Mouse (Mus musculus): ENCODE results near the gene Slc25a35. TPM values are rescaled to one million over a fixed set of nuclear protein-coding genes. Genes with fewer than 3 reads are reported as not detected.

Slc25a35 gene
- total and polyA plus RNA-seq, 3 experiments, result 0.83 to 1.6 TPM; not detected in 1

DNA sequence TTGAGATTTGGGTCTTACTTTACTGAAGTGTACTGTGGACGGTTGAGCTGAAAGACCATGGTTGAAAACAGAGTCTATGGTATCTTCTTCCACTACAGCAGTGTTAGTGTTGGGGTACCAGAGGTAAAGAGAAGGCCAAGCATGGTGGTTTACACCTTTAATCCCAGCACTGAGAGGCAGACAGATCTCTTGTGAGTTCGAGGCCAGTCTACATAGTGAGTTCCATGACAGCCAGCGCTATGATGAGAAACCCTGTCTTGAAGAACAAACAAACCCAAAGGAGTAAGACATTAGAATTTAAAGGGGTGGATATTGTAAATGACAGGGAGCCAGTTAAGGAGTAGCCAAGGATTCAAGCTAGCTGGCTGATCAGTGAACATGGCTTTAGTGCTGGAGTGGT, 48.8 kb downstream of the Slc25a35 start:
- Histone ChIP-seq H3K4me3 (replicated peaks in 1 of 3; ENCODE audit: low read depth in 2 of 3, low read length in 2 of 3, poor library complexity in 1 of 3) (peak overlapping the region; percentile 66 to 80 (median 70)), H3K9me3 (replicated peaks; ENCODE audit: low read length) (no peaks in the 10 kb centered on the region), H3K79me2 (replicated peaks; ENCODE audit: control insufficient read depth, extremely low read depth, insufficient read depth, poor library complexity, severe bottlenecking) (peaks cover 18% of the 10 kb centered on the region), H3K27ac (ENCODE audit: insufficient read depth, low read depth) (peak overlapping the region; percentile 49), H3K4me2 (ENCODE audit: insufficient read depth, low read depth, poor library complexity, severe bottlenecking) (peak overlapping the region; percentile 69), H3K36me3 (replicated peaks in 1 of 2; ENCODE audit: control insufficient read depth in 1 of 2, insufficient read depth in 1 of 2, low read length in 1 of 2) (peaks cover 8 to 20% of the 10 kb centered on the region in 2 experiments), H3K9ac (ENCODE audit: insufficient read depth, low read depth) (peak overlapping the region; percentile 97), H3K27me3 (replicated peaks) (no peaks in the 10 kb centered on the region), H3K4me1 (ENCODE audit: control insufficient read depth in 1 of 2, insufficient read depth in 2 of 2) (peaks cover 5 to 28% of the 10 kb centered on the region in 2 experiments; a peak in 3 of 4 replicates)
- TF ChIP-seq CHD1 (IDR thresholded peaks at IDR 0.05; ENCODE audit: low read depth, low read length) (0 out of 2 replicates have a peak, but pooled peaks have one; percentile 13), TBP (conservative IDR thresholded peaks at IDR 0.05; ENCODE audit: low read depth, low read length) (0 out of 2 replicates have a peak, but pooled peaks have one; percentile 30), NRF1 (IDR thresholded peaks at IDR 0.05; ENCODE audit: low read depth, low read length) (no peak), PAX5 (IDR thresholded peaks at IDR 0.05; ENCODE audit: low read length) (no peak), MYC (IDR thresholded peaks at IDR 0.05; ENCODE audit: low read depth, low read length) (no peak; the same call in 1 of the 2 replicates), SMC3 (IDR thresholded peaks at IDR 0.05; ENCODE audit: low read depth, low read length) (no peak), MEF2A (IDR thresholded peaks at IDR 0.05; ENCODE audit: borderline replicate concordance, low read depth, low read length) (no peak), CHD2 (IDR thresholded peaks at IDR 0.05; ENCODE audit: low read length) (no peak)
- peak; percentile 52 for DNase-seq (ENCODE audit: extremely low read depth)
- dilution Hi-C loops (cut with MboI; ENCODE audit: extremely low pct_ligation_motif_present, extremely low pct_unique_long_range_greater_than_20kb, low sequenced_read_pairs), result no loop called here
- in situ Hi-C loops (cut with MboI; ENCODE audit: low pct_ligation_motif_present, low pct_unique_long_range_greater_than_20kb, low sequenced_read_pairs), result no loop called here

- Histone ChIP-seq H3K79me2 (replicated peaks; ENCODE audit: control insufficient read depth, extremely low read depth, insufficient read depth, poor library complexity, severe bottlenecking) (peaks cover 18% of the 10 kb centered on the region), H3K27ac (ENCODE audit: insufficient read depth, low read depth) (no peak overlapping the region), H3K4me3 (replicated peaks in 1 of 3; ENCODE audit: low read depth in 2 of 3, low read length in 2 of 3, poor library complexity in 1 of 3) (no peak overlapping the region), H3K36me3 (replicated peaks in 1 of 2; ENCODE audit: control insufficient read depth in 1 of 2, insufficient read depth in 1 of 2, low read length in 1 of 2) (peaks cover 40 to 59% of the 10 kb centered on the region in 2 experiments), H3K9ac (ENCODE audit: insufficient read depth, low read depth) (no peak overlapping the region), H3K9me3 (replicated peaks; ENCODE audit: low read length) (no peaks in the 10 kb centered on the region), H3K4me2 (ENCODE audit: insufficient read depth, low read depth, poor library complexity, severe bottlenecking) (no peak overlapping the region), H3K4me1 (ENCODE audit: control insufficient read depth in 1 of 2, insufficient read depth in 2 of 2) (peaks cover 5 to 21% of the 10 kb centered on the region in 2 experiments; a peak in 3 of 4 replicates), H3K27me3 (replicated peaks) (no peaks in the 10 kb centered on the region)
- DNase-seq (ENCODE audit: extremely low read depth), result no peak
- in situ Hi-C loops (cut with MboI; ENCODE audit: low pct_ligation_motif_present, low pct_unique_long_range_greater_than_20kb, low sequenced_read_pairs), result no loop called here
- dilution Hi-C loops (cut with MboI; ENCODE audit: extremely low pct_ligation_motif_present, extremely low pct_unique_long_range_greater_than_20kb, low sequenced_read_pairs), result no loop called here
- peak; percentile 84 for TF ChIP-seq TBP (conservative IDR thresholded peaks at IDR 0.05; ENCODE audit: low read depth, low read length)
- TF ChIP-seq POLR2A (IDR thresholded peaks at IDR 0.05; ENCODE audit: low read depth, low read length), result no peak
- TF ChIP-seq TCF12 (IDR thresholded peaks at IDR 0.05; ENCODE audit: low read depth, low read length), result no peak
- no peak for TF ChIP-seq MXI1 (IDR thresholded peaks at IDR 0.05; ENCODE audit: low read depth, low read length)
- no peak for TF ChIP-seq POLR2AphosphoS2 (IDR thresholded peaks at IDR 0.05; ENCODE audit: low read depth, low read length)
- no peak for TF ChIP-seq UBTF (IDR thresholded peaks at IDR 0.05; ENCODE audit: low read depth, low read length)
- no peak for TF ChIP-seq USF2 (conservative IDR thresholded peaks at IDR 0.05; ENCODE audit: low read depth, low read length)
- TF ChIP-seq RAD21 (IDR thresholded peaks at IDR 0.05; ENCODE audit: low read depth, low read length), result no peak
Measured at GRCm38 (mm10) chr11:69020691-69021090, 52.8 kb downstream of the Slc25a35 start.

Other genes with a start within 250 kb of the Slc25a35 start
- gene Ndel1, start 96.3 kb upstream of the Slc25a35 start, total RNA-seq (2012; rRNA removed), result 30.3 and 31.1 TPM in 2 replicates
- 46.9 and 47.0 TPM in 2 replicates for gene Ndel1, start 96.3 kb upstream of the Slc25a35 start, total RNA-seq (2014; rRNA removed)
- 35.2 and 54.4 TPM in 2 replicates for gene Ndel1, start 96.3 kb upstream of the Slc25a35 start, polyA plus RNA-seq (2012; ENCODE audit: insufficient read length, low read depth)
- not detected in 2 replicates for gene Rnf222, start 79.6 kb upstream of the Slc25a35 start, total RNA-seq (2012; rRNA removed)
- not detected in 2 replicates for gene Rnf222, start 79.6 kb upstream of the Slc25a35 start, total RNA-seq (2014; rRNA removed)
- not detected in 2 replicates for gene Rnf222, start 79.6 kb upstream of the Slc25a35 start, polyA plus RNA-seq (2012; ENCODE audit: insufficient read length, low read depth)
- gene Rpl26, start 66.5 kb upstream of the Slc25a35 start, total RNA-seq (2012; rRNA removed), result 6,137 and 6,551 TPM in 2 replicates
- 6,202 and 6,508 TPM in 2 replicates for gene Rpl26, start 66.5 kb upstream of the Slc25a35 start, total RNA-seq (2014; rRNA removed)
- 3,408 and 4,622 TPM in 2 replicates for gene Rpl26, start 66.5 kb upstream of the Slc25a35 start, polyA plus RNA-seq (2012; ENCODE audit: insufficient read length, low read depth)
- gene Odf4, start 41.0 kb upstream of the Slc25a35 start, total RNA-seq (2012; rRNA removed), result not detected in 2 replicates
- not detected in 2 replicates for gene Odf4, start 41.0 kb upstream of the Slc25a35 start, total RNA-seq (2014; rRNA removed)
- gene Odf4, start 41.0 kb upstream of the Slc25a35 start, polyA plus RNA-seq (2012; ENCODE audit: insufficient read length, low read depth), result not detected in 2 replicates
- 0.04 TPM in 1 of 2 replicates, not detected in the other for gene Arhgef15, start 10.7 kb upstream of the Slc25a35 start, total RNA-seq (2012; rRNA removed)
- not detected in 2 replicates for gene Arhgef15, start 10.7 kb upstream of the Slc25a35 start, total RNA-seq (2014; rRNA removed)
- 0.12 TPM in 1 of 2 replicates, not detected in the other for gene Arhgef15, start 10.7 kb upstream of the Slc25a35 start, polyA plus RNA-seq (2012; ENCODE audit: insufficient read length, low read depth)
- gene Rangrf, start 7.1 kb downstream of the Slc25a35 start, total RNA-seq (2012; rRNA removed), result 106 and 160 TPM in 2 replicates
- 154 and 158 TPM in 2 replicates for gene Rangrf, start 7.1 kb downstream of the Slc25a35 start, total RNA-seq (2014; rRNA removed)
- 95.5 and 111 TPM in 2 replicates for gene Rangrf, start 7.1 kb downstream of the Slc25a35 start, polyA plus RNA-seq (2012; ENCODE audit: insufficient read length, low read depth)
- gene Pfas, start 40.3 kb downstream of the Slc25a35 start, total RNA-seq (2012; rRNA removed), result 110 and 132 TPM in 2 replicates
- 61.9 and 65.0 TPM in 2 replicates for gene Pfas, start 40.3 kb downstream of the Slc25a35 start, total RNA-seq (2014; rRNA removed)
- 66.5 and 72.9 TPM in 2 replicates for gene Pfas, start 40.3 kb downstream of the Slc25a35 start, polyA plus RNA-seq (2012; ENCODE audit: insufficient read length, low read depth)
- gene Ctc1, start 47.8 kb downstream of the Slc25a35 start, total RNA-seq (2012; rRNA removed), result 40.1 and 44.8 TPM in 2 replicates
- gene Ctc1, start 47.8 kb downstream of the Slc25a35 start, total RNA-seq (2014; rRNA removed), result 20.5 and 22.7 TPM in 2 replicates
- gene Ctc1, start 47.8 kb downstream of the Slc25a35 start, polyA plus RNA-seq (2012; ENCODE audit: insufficient read length, low read depth), result 44.1 and 69.8 TPM in 2 replicates
- gene Aurkb, start 77.5 kb downstream of the Slc25a35 start, total RNA-seq (2012; rRNA removed), result 170 and 177 TPM in 2 replicates
- gene Aurkb, start 77.5 kb downstream of the Slc25a35 start, total RNA-seq (2014; rRNA removed), result 181 and 190 TPM in 2 replicates
- gene Aurkb, start 77.5 kb downstream of the Slc25a35 start, polyA plus RNA-seq (2012; ENCODE audit: insufficient read length, low read depth), result 178 and 200 TPM in 2 replicates
- 9.7 and 11.1 TPM in 2 replicates for gene Borcs6, start 91.6 kb downstream of the Slc25a35 start, total RNA-seq (2012; rRNA removed)
- gene Borcs6, start 91.6 kb downstream of the Slc25a35 start, total RNA-seq (2014; rRNA removed), result 5.1 and 7.3 TPM in 2 replicates
- gene Borcs6, start 91.6 kb downstream of the Slc25a35 start, polyA plus RNA-seq (2012; ENCODE audit: insufficient read length, low read depth), result 5.4 and 6.2 TPM in 2 replicates
- gene Tmem107, start 102.7 kb downstream of the Slc25a35 start, total RNA-seq (2012; rRNA removed), result 24.4 and 30.1 TPM in 2 replicates
- gene Tmem107, start 102.7 kb downstream of the Slc25a35 start, total RNA-seq (2014; rRNA removed), result 20.3 and 31.3 TPM in 2 replicates
- 13.4 and 22.6 TPM in 2 replicates for gene Tmem107, start 102.7 kb downstream of the Slc25a35 start, polyA plus RNA-seq (2012; ENCODE audit: insufficient read length, low read depth)
- gene Vamp2, start 120.4 kb downstream of the Slc25a35 start, total RNA-seq (2012; rRNA removed), result 8.0 and 8.2 TPM in 2 replicates
- gene Vamp2, start 120.4 kb downstream of the Slc25a35 start, total RNA-seq (2014; rRNA removed), result 1.3 and 1.4 TPM in 2 replicates
- 26.0 and 26.7 TPM in 2 replicates for gene Vamp2, start 120.4 kb downstream of the Slc25a35 start, polyA plus RNA-seq (2012; ENCODE audit: insufficient read length, low read depth)
- 11.5 and 11.8 TPM in 2 replicates for gene Per1, start 127.1 kb downstream of the Slc25a35 start, total RNA-seq (2012; rRNA removed)
- 2.8 and 3.2 TPM in 2 replicates for gene Per1, start 127.1 kb downstream of the Slc25a35 start, total RNA-seq (2014; rRNA removed)
- gene Per1, start 127.1 kb downstream of the Slc25a35 start, polyA plus RNA-seq (2012; ENCODE audit: insufficient read length, low read depth), result 37.9 and 38.3 TPM in 2 replicates
- gene Hes7, start 152.3 kb downstream of the Slc25a35 start, total RNA-seq (2012; rRNA removed), result 0.04 TPM in 1 of 2 replicates, not detected in the other
- not detected in 2 replicates for gene Hes7, start 152.3 kb downstream of the Slc25a35 start, total RNA-seq (2014; rRNA removed)
- not detected in 2 replicates for gene Hes7, start 152.3 kb downstream of the Slc25a35 start, polyA plus RNA-seq (2012; ENCODE audit: insufficient read length, low read depth)
- not detected in 2 replicates for gene 9130213A22Rik, start 154.5 kb downstream of the Slc25a35 start, total RNA-seq (2012; rRNA removed)
- gene 9130213A22Rik, start 154.5 kb downstream of the Slc25a35 start, total RNA-seq (2014; rRNA removed), result not detected in 2 replicates
- gene 9130213A22Rik, start 154.5 kb downstream of the Slc25a35 start, polyA plus RNA-seq (2012; ENCODE audit: insufficient read length, low read depth), result not detected in 2 replicates
- 0.13 TPM in 1 of 2 replicates, not detected in the other for gene Aloxe3, start 157.8 kb downstream of the Slc25a35 start, total RNA-seq (2012; rRNA removed)
- gene Aloxe3, start 157.8 kb downstream of the Slc25a35 start, total RNA-seq (2014; rRNA removed), result not detected in 2 replicates
- 0.19 and 0.23 TPM in 2 replicates for gene Aloxe3, start 157.8 kb downstream of the Slc25a35 start, polyA plus RNA-seq (2012; ENCODE audit: insufficient read length, low read depth)
- not detected in 2 replicates for gene Alox12b, start 188.9 kb downstream of the Slc25a35 start, total RNA-seq (2012; rRNA removed)
- gene Alox12b, start 188.9 kb downstream of the Slc25a35 start, total RNA-seq (2014; rRNA removed), result not detected in 2 replicates
- not detected in 2 replicates for gene Alox12b, start 188.9 kb downstream of the Slc25a35 start, polyA plus RNA-seq (2012; ENCODE audit: insufficient read length, low read depth)
- gene Alox8, start 229.7 kb downstream of the Slc25a35 start, total RNA-seq (2012; rRNA removed), result 0.30 and 0.50 TPM in 2 replicates
- not detected in 2 replicates for gene Alox8, start 229.7 kb downstream of the Slc25a35 start, total RNA-seq (2014; rRNA removed)
- 0.10 TPM in 1 of 2 replicates, not detected in the other for gene Alox8, start 229.7 kb downstream of the Slc25a35 start, polyA plus RNA-seq (2012; ENCODE audit: insufficient read length, low read depth)